Mouse (Mus musculus) heart, embryonic 14.5 days (tissue): ENCODE measurements at regions not wholly inside any gene's neighbourhood (a gene's known extent, or its start where the extent isn't known, plus 50 kb on each side); places are given as distances from the start of the nearest gene placed in this dataset.

ENCODE experiments used
- ATAC-seq: fragments of 200-750 bp; cut with Nextera tagmentation; 2 replicates; pipeline ENCODE4 v1.8.0; 2017; ENCODE audit warnings: low read depth, moderate TSS enrichment; ENCODE audit not compliant: insufficient number of reproducible peaks, insufficient read depth, low FRiP score
- H3K27ac ChIP-seq, 2 experiments: fragments of 200-500 bp in 1 of 2; fragments of 300-500 bp in 1 of 2; sonication (generic) in 1 of 2; replicated peaks in 1 of 2; 2 replicates each; pipeline ENCODE4 v1.5.1; 2012 to 2014; ENCODE audit warnings: low read depth in 2 of 2, low read length in 2 of 2, control low read depth in 1 of 2, mild to moderate bottlenecking in 1 of 2, mixed read lengths in 1 of 2; ENCODE audit not compliant: control insufficient read depth in 1 of 2, insufficient read depth in 1 of 2
- H3K27me3 ChIP-seq: fragments of 300-500 bp; sonication (generic); 2 replicates; pipeline ENCODE4 v1.6.1; 2014; ENCODE audit warnings: mild to moderate bottlenecking, low read length, control low read depth; ENCODE audit not compliant: control insufficient read depth, insufficient read depth
- H3K36me3 ChIP-seq: fragments of 300-500 bp; sonication (generic); 2 replicates; pipeline ENCODE4 v1.6.1; 2014; ENCODE audit warnings: mild to moderate bottlenecking, control low read depth, low read length, mixed read lengths; ENCODE audit not compliant: control insufficient read depth, insufficient read depth
- H3K4me1 ChIP-seq, 2 experiments: fragments of 200-500 bp in 1 of 2; fragments of 300-500 bp in 1 of 2; sonication (generic) in 1 of 2; 2 replicates each; pipeline ENCODE4 v1.6.1; 2012 to 2014; ENCODE audit warnings: low read length in 2 of 2, control low read depth in 1 of 2, mixed read lengths in 1 of 2; ENCODE audit not compliant: control insufficient read depth in 2 of 2, insufficient read depth in 2 of 2
- H3K4me2 ChIP-seq: fragments of 300-500 bp; sonication (generic); 2 replicates; pipeline ENCODE4 v1.6.1; 2014; ENCODE audit warnings: mild to moderate bottlenecking, low read length
- H3K4me3 ChIP-seq, 2 experiments: fragments of 200-500 bp in 1 of 2; fragments of 300-500 bp in 1 of 2; sonication (generic) in 1 of 2; 2 replicates each; pipeline ENCODE4 v1.5.1; 2012 to 2014; ENCODE audit warnings: low read length in 2 of 2, mild to moderate bottlenecking in 2 of 2, control low read depth in 1 of 2, low read depth in 1 of 2, moderate library complexity in 1 of 2; ENCODE audit not compliant: control insufficient read depth in 1 of 2, insufficient read depth in 1 of 2
- H3K9ac ChIP-seq: fragments of 300-500 bp; sonication (generic); 2 replicates; pipeline ENCODE4 v1.6.1; 2014; ENCODE audit warnings: mild to moderate bottlenecking, low read length
- H3K9me3 ChIP-seq: fragments of 300-500 bp; sonication (generic); 2 replicates; pipeline ENCODE4 v1.6.1; 2016; ENCODE audit warnings: low read length, control low read depth; ENCODE audit not compliant: control insufficient read depth
- WGBS: fragments of 180-500 bp; shearing (Covaris S2); extraction: QIAGEN DNeasy Blood & Tissue Kit; methylation state at CpG from one replicate; pipeline ENCODE4 v1.1.7; 2014; 5-methylcytosine and 5-hydroxymethylcytosine counted together

DNA sequence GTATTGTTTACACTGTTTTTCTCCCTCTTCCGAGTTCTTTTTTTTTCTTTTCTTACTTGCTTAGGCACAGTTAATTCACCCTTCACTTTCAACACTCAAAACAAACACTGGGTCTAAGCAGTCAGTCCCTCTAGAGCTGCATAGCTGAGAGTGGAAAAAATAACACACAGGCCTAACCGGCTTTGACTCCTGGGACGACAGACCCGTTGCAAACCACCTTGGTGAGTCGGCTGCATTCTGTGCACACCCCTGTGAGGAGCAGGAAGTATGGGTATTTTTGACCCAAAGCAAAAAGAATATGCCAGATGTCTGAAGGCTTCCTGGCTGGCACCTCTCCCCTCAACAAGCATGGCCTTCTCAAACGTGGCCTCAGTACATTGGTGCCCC lies 105.6 kb upstream of the Irf2bp2 start:
- Histone ChIP-seq H3K36me3 (no peaks in the 10 kb centered on the region), H3K9ac (0 out of 2 replicates have a peak overlapping the region, but pooled peaks have one; percentile 32), H3K4me1 (peaks cover 16 to 17% of the 10 kb centered on the region in 2 experiments), H3K4me3 (no peak overlapping the region), H3K4me2 (no peak overlapping the region), H3K27me3 (no peaks in the 10 kb centered on the region), H3K27ac (peak overlapping the region; percentile 75 to 78), H3K9me3 (no peaks in the 10 kb centered on the region)
- peak; percentile 40; the same call in 1 of the 2 replicates for ATAC-seq
- 14% methylated on average over 6 of the region's 6 CpGs for WGBS

GRCm38 (mm10) chr8:126698601-126699388 lies 105.0 kb upstream of the Irf2bp2 start:
- H3K4me2 ChIP-seq = 0 out of 2 replicates have a peak overlapping the region, but pooled peaks have one; percentile 21
- no peaks in the 10 kb centered on the region for H3K9me3 ChIP-seq
- H3K4me1 ChIP-seq = peaks cover 16 to 17% of the 10 kb centered on the region in 2 experiments
- WGBS = 31% methylated on average over 7 of the region's 7 CpGs
- ATAC-seq = no peak
- H3K9ac ChIP-seq = peak overlapping the region; percentile 32
- H3K27me3 ChIP-seq = no peaks in the 10 kb centered on the region
- H3K4me3 ChIP-seq = no peak overlapping the region
- no peaks in the 10 kb centered on the region for H3K36me3 ChIP-seq
- H3K27ac ChIP-seq = peak overlapping the region; percentile 75 to 78

- H3K9ac ChIP-seq = no peak overlapping the region
- no peaks in the 10 kb centered on the region for H3K9me3 ChIP-seq
- peaks cover 14 to 25% of the 10 kb centered on the region in 2 experiments for H3K4me1 ChIP-seq
- no peak for ATAC-seq
- no peak overlapping the region for H3K4me3 ChIP-seq
- no peak overlapping the region for H3K27ac ChIP-seq
- no peak overlapping the region for H3K4me2 ChIP-seq
- no peaks in the 10 kb centered on the region for H3K27me3 ChIP-seq
- H3K36me3 ChIP-seq = no peaks in the 10 kb centered on the region
- 73% methylated on average over 7 of the region's 7 CpGs for WGBS
Observed at GRCm38 (mm10) chr8:126696346-126697010, 102.7 kb upstream of the Irf2bp2 start.

DNA sequence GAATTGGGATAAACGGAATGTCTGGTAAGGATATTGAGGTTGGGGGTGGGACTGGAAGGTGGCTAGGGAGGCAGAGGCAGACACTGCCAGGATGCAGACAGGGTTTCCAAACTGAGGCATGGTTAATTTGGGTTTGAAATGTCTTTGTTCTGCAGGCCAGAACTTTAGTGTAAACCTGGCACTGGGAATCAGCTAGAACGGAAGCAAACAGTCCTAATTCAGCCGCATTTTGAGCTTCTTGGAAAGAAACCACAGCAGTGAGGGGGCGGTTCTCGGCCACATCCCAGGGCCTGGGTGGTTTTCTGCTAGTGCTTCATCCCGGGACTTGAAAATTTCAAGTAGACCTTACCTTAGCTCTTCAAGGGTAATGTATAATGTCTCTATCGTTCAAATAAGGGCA lies 100.6 kb upstream of the Irf2bp2 start:
- ATAC-seq = no peak
- no peak overlapping the region for H3K4me3 ChIP-seq
- no peak overlapping the region for H3K27ac ChIP-seq
- no peak overlapping the region for H3K9ac ChIP-seq
- no peak overlapping the region for H3K4me2 ChIP-seq
- H3K4me1 ChIP-seq = peaks cover 11 to 19% of the 10 kb centered on the region in 2 experiments
- no peaks in the 10 kb centered on the region for H3K36me3 ChIP-seq
- 82% methylated on average over 7 of the region's 7 CpGs for WGBS
- no peaks in the 10 kb centered on the region for H3K27me3 ChIP-seq
- no peaks in the 10 kb centered on the region for H3K9me3 ChIP-seq

- no peak overlapping the region for H3K4me3 ChIP-seq
- no peak overlapping the region for H3K4me2 ChIP-seq
- H3K27me3 ChIP-seq = no peaks in the 10 kb centered on the region
- H3K36me3 ChIP-seq = no peaks in the 10 kb centered on the region
- H3K27ac ChIP-seq = no peak overlapping the region
- no peaks in the 10 kb centered on the region for H3K9me3 ChIP-seq
- WGBS = 74% methylated on average over 1 of the region's 1 CpGs
- H3K9ac ChIP-seq = no peak overlapping the region
- peaks cover 6 to 12% of the 10 kb centered on the region in 2 experiments for H3K4me1 ChIP-seq
- no peak for ATAC-seq
Observed at GRCm38 (mm10) chr8:126693642-126694041, 99.9 kb upstream of the Irf2bp2 start.

- 80% methylated on average over 3 of the region's 3 CpGs for WGBS
- H3K9me3 ChIP-seq = no peaks in the 10 kb centered on the region
- no peaks in the 10 kb centered on the region for H3K27me3 ChIP-seq
- no peak overlapping the region for H3K9ac ChIP-seq
- ATAC-seq = no peak
- H3K4me1 ChIP-seq = peaks cover 4 to 8% of the 10 kb centered on the region in 2 experiments; a peak in 3 of 4 replicates
- H3K4me2 ChIP-seq = no peak overlapping the region
- H3K36me3 ChIP-seq = no peaks in the 10 kb centered on the region
- no peak overlapping the region for H3K4me3 ChIP-seq
- peak overlapping the region; percentile 27 to 39; a peak in 3 of 4 replicates for H3K27ac ChIP-seq
Observed at GRCm38 (mm10) chr8:126692711-126693110, 98.9 kb upstream of the Irf2bp2 start.

GRCm38 (mm10) chr8:126692263-126692662 lies 98.5 kb upstream of the Irf2bp2 start:
- peak overlapping the region; percentile 27 to 39; a peak in 3 of 4 replicates for H3K27ac ChIP-seq
- no peak for ATAC-seq

More at GRCm38 (mm10) chr8:126692263-126692662, 98.5 kb upstream of the Irf2bp2 start:
- Histone ChIP-seq H3K9ac (no peak overlapping the region), H3K36me3 (no peaks in the 10 kb centered on the region), H3K4me3 (no peak overlapping the region), H3K4me2 (no peak overlapping the region), H3K9me3 (no peaks in the 10 kb centered on the region), H3K27me3 (no peaks in the 10 kb centered on the region), H3K4me1 (peaks cover 4 to 8% of the 10 kb centered on the region in 2 experiments; a peak in 3 of 4 replicates)
- WGBS = 48% methylated on average over 3 of the region's 3 CpGs
